Mouse (Mus musculus) MEL (cell line): ENCODE results near the gene BC034090. TPM values are rescaled to one million over a fixed set of nuclear protein-coding genes. Genes with fewer than 3 reads are reported as not detected.

Experiments
- DNase-seq: peaks from one replicate; pipeline ENCODE4 v3.0.0; 2011; ENCODE audit warnings: low read depth, low spot score
- H3K27ac ChIP-seq: 2 replicates; pipeline ENCODE4 v1.5.1; 2012; ENCODE audit warnings: low read depth, mild to moderate bottlenecking, control low read depth, low read length, moderate library complexity; ENCODE audit not compliant: control insufficient read depth
- H3K27me3 ChIP-seq, 2 experiments: fragments of 150-350 bp in 1 of 2; sonication (generic) in 1 of 2; 2 replicates each; pipeline ENCODE4 v1.6.1; 2012; ENCODE audit warnings: low read length in 2 of 2, mild to moderate bottlenecking in 2 of 2, improper control_type of control experiment in 1 of 2, moderate library complexity in 1 of 2; ENCODE audit not compliant: insufficient read depth in 2 of 2, control insufficient read depth in 1 of 2
- H3K36me3 ChIP-seq, 2 experiments: 2 replicates each; pipeline ENCODE4 v1.6.1; 2012 to 2014; ENCODE audit warnings: low read length in 2 of 2, improper control_type of control experiment in 1 of 2, inconsistent platforms in 1 of 2, mild to moderate bottlenecking in 1 of 2; ENCODE audit not compliant: insufficient read depth in 2 of 2, control insufficient read depth in 1 of 2
- H3K4me1 ChIP-seq, 2 experiments: fragments of 150-350 bp in 1 of 2; sonication (generic) in 1 of 2; 2 replicates each; pipeline ENCODE4 v1.6.1; 2012; ENCODE audit warnings: low read length in 2 of 2, improper control_type of control experiment in 1 of 2, mild to moderate bottlenecking in 1 of 2; ENCODE audit not compliant: insufficient read depth in 2 of 2, control insufficient read depth in 1 of 2
- H3K4me3 ChIP-seq, 2 experiments: fragments of 150-350 bp in 1 of 2; sonication (generic) in 1 of 2; 2 replicates each; pipeline ENCODE4 v1.5.1; 2012; ENCODE audit warnings: low read depth in 2 of 2, low read length in 2 of 2, mild to moderate bottlenecking in 2 of 2, moderate library complexity in 2 of 2, control low read depth in 1 of 2, improper control_type of control experiment in 1 of 2; ENCODE audit not compliant: control insufficient read depth in 1 of 2, insufficient read depth in 1 of 2
- H3K79me2 ChIP-seq: 2 replicates; pipeline ENCODE4 v1.6.1; 2012; ENCODE audit warnings: mild to moderate bottlenecking, low read length, moderate library complexity; ENCODE audit not compliant: control insufficient read depth, poor library complexity, insufficient read depth
- H3K9ac ChIP-seq: 2 replicates; pipeline ENCODE4 v1.6.1; 2012; ENCODE audit warnings: low read depth, mild to moderate bottlenecking, control low read depth, low read length, moderate library complexity; ENCODE audit not compliant: control insufficient read depth, poor library complexity, severe bottlenecking
- H3K9me3 ChIP-seq: fragments of 150-350 bp; sonication (generic); replicated peaks from 2 replicates; pipeline ENCODE4 v1.6.1; 2012; ENCODE audit warnings: mild to moderate bottlenecking, low read length, improper control_type of control experiment, moderate library complexity; ENCODE audit not compliant: insufficient read depth
- BHLHE40 ChIP-seq: IDR thresholded peaks from 2 replicates; pipeline ENCODE4 v1.6.1; 2012; ENCODE audit warnings: low read depth, mild to moderate bottlenecking, inconsistent platforms, low read length, improper control_type of control experiment, borderline replicate concordance
- CHD1 ChIP-seq: IDR thresholded peaks from 2 replicates; pipeline ENCODE4 v1.6.1; 2012; ENCODE audit warnings: low read depth, mild to moderate bottlenecking, inconsistent platforms, low read length, improper control_type of control experiment
- CHD2 ChIP-seq: IDR thresholded peaks from 2 replicates; pipeline ENCODE4 v1.6.1; 2011; ENCODE audit warnings: low read length, improper control_type of control experiment
- ELF1 ChIP-seq: IDR thresholded peaks from 2 replicates; pipeline ENCODE4 v1.6.1; 2014; ENCODE audit warnings: low read depth, mild to moderate bottlenecking, inconsistent platforms, low read length, improper control_type of control experiment, moderate library complexity
- EP300 ChIP-seq, 2 experiments: IDR thresholded peaks; 2 replicates each; pipeline ENCODE4 v1.6.1; 2011; ENCODE audit warnings: improper control_type of control experiment in 2 of 2, low read length in 2 of 2, low read depth in 1 of 2, mild to moderate bottlenecking in 1 of 2
- ETS1 ChIP-seq: IDR thresholded peaks from 2 replicates; pipeline ENCODE4 v1.6.1; 2012; ENCODE audit warnings: low read depth, mild to moderate bottlenecking, inconsistent platforms, low read length, improper control_type of control experiment, moderate library complexity
- GABPA ChIP-seq: IDR thresholded peaks from 2 replicates; pipeline ENCODE4 v1.6.1; 2012; ENCODE audit warnings: low read depth, mild to moderate bottlenecking, inconsistent platforms, low read length, improper control_type of control experiment, moderate library complexity
- JUND ChIP-seq: IDR thresholded peaks from 2 replicates; pipeline ENCODE4 v1.6.1; 2011; ENCODE audit warnings: low read depth, mild to moderate bottlenecking, improper control_type of control experiment, low read length
- KAT2A ChIP-seq: conservative IDR thresholded peaks from 2 replicates; pipeline ENCODE4 v1.6.1; 2012; ENCODE audit warnings: low read depth, low read length, improper control_type of control experiment, inconsistent platforms
- MAFK ChIP-seq: IDR thresholded peaks from 2 replicates; pipeline ENCODE4 v1.6.1; 2011; ENCODE audit warnings: low read depth, mild to moderate bottlenecking, low read length, improper control_type of control experiment, borderline replicate concordance
- MAX ChIP-seq: IDR thresholded peaks from 2 replicates; pipeline ENCODE4 v1.6.1; 2011; ENCODE audit warnings: low read length, improper control_type of control experiment
- MAZ ChIP-seq: IDR thresholded peaks from 2 replicates; pipeline ENCODE4 v1.6.1; 2012; ENCODE audit warnings: low read depth, mild to moderate bottlenecking, inconsistent platforms, low read length, improper control_type of control experiment
- NELFE ChIP-seq: IDR thresholded peaks from 2 replicates; pipeline ENCODE4 v1.6.1; 2011; ENCODE audit warnings: low read depth, low read length, improper control_type of control experiment
- POLR2A ChIP-seq, 2 experiments: IDR thresholded peaks; 2 replicates each; pipeline ENCODE4 v1.6.1; 2011 to 2012; ENCODE audit warnings: low read length in 2 of 2, mild to moderate bottlenecking in 2 of 2, control low read depth in 1 of 2, improper control_type of control experiment in 1 of 2, low read depth in 1 of 2, moderate library complexity in 1 of 2; ENCODE audit not compliant: control insufficient read depth in 1 of 2, insufficient read depth in 1 of 2, poor library complexity in 1 of 2
- POLR2AphosphoS2 ChIP-seq: IDR thresholded peaks from 2 replicates; pipeline ENCODE4 v1.6.1; 2011; ENCODE audit warnings: low read length, improper control_type of control experiment
- RCOR1 ChIP-seq: IDR thresholded peaks from 2 replicates; pipeline ENCODE4 v1.6.1; 2012; ENCODE audit warnings: low read depth, mild to moderate bottlenecking, inconsistent platforms, low read length, improper control_type of control experiment
- SIN3A ChIP-seq: IDR thresholded peaks from 2 replicates; pipeline ENCODE4 v1.6.1; 2012; ENCODE audit warnings: low read length, improper control_type of control experiment, inconsistent platforms
- SMC3 ChIP-seq: IDR thresholded peaks from 2 replicates; pipeline ENCODE4 v1.6.1; 2011; ENCODE audit warnings: low read depth, low read length, improper control_type of control experiment
- TAL1 ChIP-seq: IDR thresholded peaks from 2 replicates; pipeline ENCODE4 v1.6.1; 2012; ENCODE audit warnings: mild to moderate bottlenecking, inconsistent platforms, low read length, moderate library complexity, mixed read lengths
- TBP ChIP-seq: IDR thresholded peaks from 2 replicates; pipeline ENCODE4 v1.8.0; 2011; ENCODE audit warnings: low read depth, low read length, improper control_type of control experiment
- TCF12 ChIP-seq: IDR thresholded peaks from 2 replicates; pipeline ENCODE4 v1.6.1; 2014; ENCODE audit warnings: low read depth, mild to moderate bottlenecking, inconsistent platforms, low read length, improper control_type of control experiment, moderate library complexity
- USF2 ChIP-seq, 2 experiments: IDR thresholded peaks; 2 replicates each; pipeline ENCODE4 v1.6.1; 2011 to 2012; ENCODE audit warnings: improper control_type of control experiment in 2 of 2, low read length in 2 of 2, borderline replicate concordance in 1 of 2, inconsistent platforms in 1 of 2, low read depth in 1 of 2, mild to moderate bottlenecking in 1 of 2; ENCODE audit not compliant: insufficient read depth in 1 of 2
- ZC3H11A ChIP-seq: IDR thresholded peaks from 2 replicates; pipeline ENCODE4 v1.6.1; 2012; ENCODE audit warnings: low read depth, mild to moderate bottlenecking, inconsistent platforms, low read length, improper control_type of control experiment
- ZMIZ1 ChIP-seq: IDR thresholded peaks from 2 replicates; pipeline ENCODE4 v1.6.1; 2012; ENCODE audit warnings: low read depth, mild to moderate bottlenecking, inconsistent platforms, low read length, improper control_type of control experiment, moderate library complexity
- ZNF384 ChIP-seq: IDR thresholded peaks from 2 replicates; pipeline ENCODE4 v1.6.1; 2012; ENCODE audit warnings: low read depth, mild to moderate bottlenecking, inconsistent platforms, low read length, improper control_type of control experiment
- polyA plus RNA-seq, 2 experiments: library from polyadenylated mRNA; stranded (reverse) in 1 of 2; unstranded in 1 of 2; fragments of >175 nt in 1 of 2; fragments of >200 nt in 1 of 2; gene quantifications; 2 replicates each; pipeline versions ENCODE4 v1.2.1 to v1.2.4; 2012; ENCODE audit warnings: low replicate concordance in 2 of 2, low read depth in 1 of 2; ENCODE audit not compliant: insufficient read length in 2 of 2, insufficient read depth in 1 of 2, missing spikeins in 1 of 2
- total RNA-seq: library from RNA; depleted of rRNA; stranded (reverse); fragments of 300-350 nt; gene quantifications from 2 replicates; pipeline ENCODE4 v1.2.3, GENCODE M21; 2012

Gene BC034090
- total and polyA plus RNA-seq, 3 experiments = 0.12 to 0.28 TPM; not detected in 1

GRCm38 (mm10) chr1:155288033-155288432 lies 43.8 kb upstream of the BC034090 start:
- peaks cover 2 to 8% of the 10 kb centered on the region in 2 experiments; a peak in 3 of 4 replicates for H3K36me3 ChIP-seq
- H3K9me3 ChIP-seq = no peaks in the 10 kb centered on the region
- peaks cover 4 to 6% of the 10 kb centered on the region in 2 experiments for H3K4me1 ChIP-seq
- H3K79me2 ChIP-seq = no peaks in the 10 kb centered on the region
- H3K9ac ChIP-seq = no peak overlapping the region
- TF ChIP-seq POLR2A (IDR thresholded peaks at IDR 0.05; ENCODE audit: control insufficient read depth in 1 of 2, insufficient read depth in 1 of 2, low read depth in 1 of 2, low read length in 2 of 2, poor library complexity in 1 of 2) (no peak), ZC3H11A (no peak), TBP (no peak), SIN3A (no peak), ZNF384 (no peak), ZMIZ1 (no peak), ETS1 (no peak), CHD2 (no peak), POLR2AphosphoS2 (no peak), MAZ (no peak), GABPA (no peak), JUND (no peak), KAT2A (no peak)
- H3K27ac ChIP-seq = no peak overlapping the region
- H3K27me3 ChIP-seq = no peaks in the 10 kb centered on the region
- no peak for DNase-seq
- H3K4me3 ChIP-seq = no peak overlapping the region

- H3K9ac ChIP-seq = no peak overlapping the region
- H3K4me1 ChIP-seq = peaks cover 6 to 11% of the 10 kb centered on the region in 2 experiments
- DNase-seq = peak; percentile 86
- TF ChIP-seq SIN3A = peak; percentile 74; the same call in 1 of the 2 replicates
- no peak for TF ChIP-seq ZC3H11A
- no peak for TF ChIP-seq TAL1
- no peak for TF ChIP-seq GABPA
- TF ChIP-seq CHD1 = no peak
- no peak for TF ChIP-seq KAT2A
- TF ChIP-seq ELF1 = peak; percentile 63
- TF ChIP-seq EP300 (IDR thresholded peaks at IDR 0.05; ENCODE audit: low read depth in 1 of 2, low read length in 2 of 2) = peak; percentile 41 to 76; a peak in 3 of 4 replicates
- no peak for TF ChIP-seq ZMIZ1
- peak; percentile 22; the same call in 1 of the 2 replicates for TF ChIP-seq RCOR1
- TF ChIP-seq BHLHE40 = no peak
- no peak for TF ChIP-seq JUND
- 0 out of 2 replicates have a peak, but pooled peaks have one; percentile 32 for TF ChIP-seq TCF12
- TF ChIP-seq SMC3 = peak; percentile 15; the same call in 1 of the 2 replicates
- TF ChIP-seq USF2 (IDR thresholded peaks at IDR 0.05; ENCODE audit: borderline replicate concordance in 1 of 2, insufficient read depth in 1 of 2, low read depth in 1 of 2, low read length in 2 of 2) = no peak
- peak; percentile 92 for TF ChIP-seq ETS1
- TF ChIP-seq MAX = no peak
- TF ChIP-seq NELFE = no peak
- TF ChIP-seq MAFK = no peak
- peaks cover 0 to 14% of the 10 kb centered on the region in 2 experiments; a peak in 2 of 4 replicates for H3K36me3 ChIP-seq
- peak overlapping the region; percentile 17; the same call in 1 of the 2 replicates for H3K27ac ChIP-seq
- H3K79me2 ChIP-seq = no peaks in the 10 kb centered on the region
- H3K27me3 ChIP-seq = no peaks in the 10 kb centered on the region
- no peaks in the 10 kb centered on the region for H3K9me3 ChIP-seq
- H3K4me3 ChIP-seq = peak overlapping the region in 1 of 2 experiments; percentile 18; a peak in 1 of 4 replicates
Measured at GRCm38 (mm10) chr1:155283808-155284207, 39.6 kb upstream of the BC034090 start.
